ENCODE assay signal across 8 mouse cellular contexts in genomic region chr4:133074070-133074819, GRCm38 (mm10). TPM values are rescaled to one million over a fixed set of nuclear protein-coding genes. Genes with fewer than 3 reads are reported as not detected.
DNase-seq lines count a peak whose midpoint lies in the region; ATAC-seq lines count a peak whose summit lies in the region.

No protein-coding gene starts in this region.

- H3K36me3 ChIP-seq in liver, embryonic 12.5 days, result peaks cover 44% of the 10 kb centered on the region
- no peaks in the 10 kb centered on the region for H3K36me3 ChIP-seq in hindbrain, embryonic 11.5 days (ENCODE audit: control insufficient read depth, insufficient read depth, low read length)
- H3K36me3 ChIP-seq in neural tube, embryonic 12.5 days, result peaks cover 38% of the 10 kb centered on the region

- no peak for ATAC-seq in liver, embryonic 12.5 days
- ATAC-seq in hindbrain, embryonic 11.5 days (ENCODE audit: low FRiP score), result no peak
- ATAC-seq in neural tube, embryonic 12.5 days (ENCODE audit: low FRiP score, low read depth), result 0 out of 2 replicates have a peak, but pooled peaks have one; percentile 7
- no peak for ATAC-seq in granulocyte monocyte progenitor cell, adult 5-6 weeks (replicated peaks; ENCODE audit: poor library complexity, severe bottlenecking)

- no peaks in the 10 kb centered on the region for H3K27me3 ChIP-seq in liver, embryonic 12.5 days (replicated peaks)
- no peaks in the 10 kb centered on the region for H3K27me3 ChIP-seq in hindbrain, embryonic 11.5 days (ENCODE audit: control insufficient read depth, insufficient read depth, low read length)
- H3K27me3 ChIP-seq in neural tube, embryonic 12.5 days (replicated peaks), result no peaks in the 10 kb centered on the region

- no peaks in the 10 kb centered on the region for H3K9me3 ChIP-seq in liver, embryonic 12.5 days (replicated peaks)
- H3K9me3 ChIP-seq in hindbrain, embryonic 11.5 days (ENCODE audit: control insufficient read depth, low read length), result no peaks in the 10 kb centered on the region
- H3K9me3 ChIP-seq in neural tube, embryonic 12.5 days, result no peaks in the 10 kb centered on the region

- 0 out of 2 replicates have a peak overlapping the region, but pooled peaks have one; percentile 6 for H3K9ac ChIP-seq in liver, embryonic 12.5 days
- H3K9ac ChIP-seq in hindbrain, embryonic 11.5 days (ENCODE audit: low read depth, low read length), result 0 out of 2 replicates have a peak overlapping the region, but pooled peaks have one; percentile 34
- peak overlapping the region; percentile 38 for H3K9ac ChIP-seq in neural tube, embryonic 12.5 days

- 56% methylated on average over 9 of the region's 9 CpGs for WGBS in liver, embryonic 12.5 days (ENCODE audit: insufficient replicate concordance)
- 25% methylated on average over 9 of the region's 9 CpGs for WGBS in hindbrain, embryonic 11.5 days
- 23% methylated on average over 9 of the region's 9 CpGs for WGBS in neural tube, embryonic 12.5 days

- H3K4me2 ChIP-seq in liver, embryonic 12.5 days, result peak overlapping the region; percentile 49; the same call in 1 of the 2 replicates
- H3K4me2 ChIP-seq in hindbrain, embryonic 11.5 days (replicated peaks; ENCODE audit: low read depth, low read length), result no peak overlapping the region
- no peak overlapping the region for H3K4me2 ChIP-seq in neural tube, embryonic 12.5 days (replicated peaks)

- peak overlapping the region; percentile 66; the same call in 1 of the 2 replicates for H3K27ac ChIP-seq in liver, embryonic 12.5 days
- H3K27ac ChIP-seq in hindbrain, embryonic 11.5 days (ENCODE audit: low read depth, low read length), result peak overlapping the region; percentile 24; the same call in 1 of the 2 replicates
- H3K27ac ChIP-seq in neural tube, embryonic 12.5 days, result no peak overlapping the region

- peaks cover 62% of the 10 kb centered on the region for H3K4me1 ChIP-seq in liver, embryonic 12.5 days
- H3K4me1 ChIP-seq in hindbrain, embryonic 11.5 days (replicated peaks; ENCODE audit: control insufficient read depth, insufficient read depth, low read length), result peaks cover 9% of the 10 kb centered on the region
- peaks cover 36% of the 10 kb centered on the region for H3K4me1 ChIP-seq in neural tube, embryonic 12.5 days

- peak; percentile 37 for DNase-seq in adrenal gland, postnatal 10 days
- no peak for DNase-seq in adrenal gland, adult (ENCODE audit: inconsistent age in 2 of 2, low spot score in 1 of 2)
- no peak for DNase-seq in liver
- DNase-seq in hindbrain, embryonic 11.5 days (ENCODE audit: low spot score), result no peak
- no peak for DNase-seq in spleen, adult 18-20 months

- H3K4me3 ChIP-seq in liver, embryonic 12.5 days, result no peak overlapping the region
- no peak overlapping the region for H3K4me3 ChIP-seq in hindbrain, embryonic 11.5 days (ENCODE audit: low read depth, low read length)
- H3K4me3 ChIP-seq in neural tube, embryonic 12.5 days, result no peak overlapping the region

RNA-seq across cellular contexts. Expression of gene Wasf2, which starts 56.1 kb away (rescaled TPM):
- total RNA-seq in adrenal gland, postnatal 10 days (2021), result 100 to 1,000 TPM; 122 to 123 TPM
- polyA plus RNA-seq in liver, embryonic 12.5 days (2016; fragmentation: Nextera tagmentation; extraction: Ambion mirVana), result 35.9 and 42.2 TPM in 2 replicates
- polyA plus RNA-seq in hindbrain, embryonic 11.5 days (2014; fragmentation: Nextera tagmentation; extraction: Ambion mirVana), result 34.6 and 58.4 TPM in 2 replicates
- 30.5 and 48.9 TPM in 2 replicates for polyA plus RNA-seq in neural tube, embryonic 12.5 days (2016; fragmentation: Nextera tagmentation; extraction: Ambion mirVana)
- total RNA-seq in granulocyte monocyte progenitor cell, adult 5-6 weeks (2014; fragmentation: Nextera tagmentation), result 109 and 147 TPM in 2 replicates
- 34.1 and 37.3 TPM in 2 replicates for total RNA-seq in granulocyte monocyte progenitor cell, adult 5-6 weeks (2017)
